Mouse (Mus musculus) megakaryocyte, embryonic 14.5 days (primary cell): ENCODE results near the gene Ttc36. TPM values are rescaled to one million over a fixed set of nuclear protein-coding genes. Genes with fewer than 3 reads are reported as not detected.
A peak's percentile ranks its signal among the peaks of the same experiment; 100 is the strongest.
"Not testable (repeated sequence)": the region's sequence is repeated elsewhere in the genome, so short reads cannot be mapped to it uniquely, and the experiment has no call there.

ENCODE experiments used
- H3K27me3 ChIP-seq: replicated peaks from 2 replicates; pipeline ENCODE3; 2012; ENCODE audit warnings: inconsistent platforms
- H3K36me3 ChIP-seq: replicated peaks from 2 replicates; pipeline ENCODE3; 2012; ENCODE audit warnings: low read length, inconsistent platforms, mixed read lengths
- H3K4me1 ChIP-seq: 2 replicates; pipeline ENCODE4 v1.6.1; 2012; ENCODE audit warnings: inconsistent platforms
- H3K4me3 ChIP-seq: replicated peaks from 2 replicates; pipeline ENCODE3; 2012; ENCODE audit warnings: moderate library complexity, mild to moderate bottlenecking, inconsistent platforms
- H3K9me3 ChIP-seq: 2 replicates; pipeline ENCODE4 v1.6.1; 2012; ENCODE audit warnings: inconsistent platforms
- FLI1 ChIP-seq: IDR thresholded peaks from 2 replicates; pipeline ENCODE4 v1.6.1; 2012; ENCODE audit warnings: low read length, inconsistent platforms, mixed read lengths
- GATA1 ChIP-seq: IDR thresholded peaks from 3 replicates; pipeline ENCODE4 v1.6.1; 2012; ENCODE audit warnings: mixed read lengths, low read length, inconsistent platforms, borderline replicate concordance
- polyA plus RNA-seq: library from polyadenylated mRNA; stranded (reverse); fragments of >175 nt; gene quantifications from 2 replicates; pipeline ENCODE4 v1.2.3, GENCODE M21; 2012; ENCODE audit warnings: low replicate concordance; ENCODE audit not compliant: insufficient read depth

The Ttc36 gene
- polyA plus RNA-seq, 1 experiment: 0.56 TPM

DNA sequence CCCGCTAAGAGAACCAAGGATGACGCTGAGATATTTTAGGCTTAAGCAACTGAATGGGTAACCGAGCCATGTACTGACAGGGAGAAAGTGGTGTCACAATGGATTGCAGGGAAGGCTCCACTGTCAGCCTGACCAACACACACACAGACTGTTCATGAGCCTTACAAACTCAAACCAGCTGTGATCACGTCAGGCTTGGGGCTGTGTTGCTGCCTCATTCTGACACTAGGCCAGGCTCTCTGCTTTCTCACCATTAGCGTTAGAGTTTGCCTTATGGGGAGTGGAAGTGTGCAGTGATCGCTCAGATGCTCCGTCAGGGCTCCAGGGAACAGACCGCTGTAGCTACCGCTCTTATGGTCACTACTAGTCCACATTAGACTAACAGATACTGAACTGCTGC lies 10.0 kb downstream of the Ttc36 start:
- Histone ChIP-seq H3K9me3 (no peaks in the 10 kb centered on the region), H3K4me1 (peaks cover under 1% of the 10 kb centered on the region; the same call in 1 of the 2 replicates), H3K27me3 (peaks cover 28% of the 10 kb centered on the region), H3K36me3 (peaks cover 37% of the 10 kb centered on the region), H3K4me3 (no peak overlapping the region)
- no peak for TF ChIP-seq FLI1
- no peak for TF ChIP-seq GATA1

DNA sequence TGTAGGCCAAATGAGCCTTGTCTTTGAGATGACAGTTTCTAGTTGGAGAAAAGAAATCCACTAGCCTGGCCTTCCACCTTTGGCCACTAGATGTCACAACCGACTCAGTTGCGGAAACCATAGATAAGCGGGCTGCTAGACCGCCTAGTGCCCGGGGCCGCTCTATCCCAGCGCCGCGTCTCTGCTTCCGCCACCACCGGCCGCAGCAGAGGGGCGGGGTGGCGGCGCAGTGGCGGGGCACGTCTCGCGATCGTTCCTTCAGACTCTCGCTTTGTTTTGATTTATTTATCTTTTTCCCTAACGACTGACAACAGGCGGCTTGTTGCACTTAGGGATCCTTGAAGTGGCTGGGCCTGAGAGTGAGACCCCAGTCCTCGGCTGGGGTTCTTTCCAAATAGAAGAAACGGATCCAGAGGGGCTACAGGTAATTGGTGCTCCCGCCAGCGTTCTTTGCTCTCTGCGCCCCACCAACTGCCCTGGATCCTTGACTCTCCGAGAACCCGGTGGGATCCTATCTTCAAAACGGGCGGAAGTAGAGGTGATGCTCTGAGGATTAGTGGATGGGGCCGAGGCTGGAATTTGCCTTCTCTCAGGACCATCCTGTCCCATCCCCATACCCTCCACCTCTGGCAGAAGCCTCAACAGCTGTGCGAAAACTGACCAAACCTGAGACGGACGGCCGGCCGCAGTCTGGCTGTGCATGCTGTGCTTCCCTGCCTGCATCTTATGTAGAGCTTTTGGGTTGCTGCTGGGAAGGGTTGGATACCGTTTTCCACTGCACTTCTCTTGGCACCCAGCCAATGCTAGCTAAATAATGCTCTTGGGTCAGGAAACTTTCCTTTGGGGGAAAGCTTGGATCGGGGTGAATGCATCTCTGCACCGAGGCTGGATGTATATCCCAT lies 29.9 kb downstream of the Ttc36 start:
- no peak for TF ChIP-seq FLI1
- H3K36me3 ChIP-seq: no peaks in the 10 kb centered on the region

DNA sequence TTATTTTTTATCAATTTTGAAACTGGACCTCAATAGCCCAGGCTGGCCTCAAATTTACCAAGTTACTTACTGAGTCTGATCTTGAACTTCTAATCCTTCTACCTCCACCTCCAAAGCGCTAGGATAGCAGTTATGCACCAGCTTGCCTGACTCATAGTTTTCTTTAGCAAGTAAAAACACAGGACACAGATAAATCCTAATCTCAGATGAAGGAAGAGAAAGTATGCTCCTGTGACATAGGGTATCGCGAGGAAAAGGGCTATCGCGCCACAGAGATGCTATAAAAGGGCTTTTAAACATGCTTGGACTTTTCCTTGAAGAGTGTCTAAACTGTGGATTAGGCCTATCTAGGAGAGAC lies 30.5 kb downstream of the Ttc36 start:
- Histone ChIP-seq H3K4me1 (peaks cover 21% of the 10 kb centered on the region), H3K36me3 (no peaks in the 10 kb centered on the region), H3K9me3 (no peaks in the 10 kb centered on the region), H3K4me3 (peak overlapping the region; percentile 93), H3K27me3 (no peaks in the 10 kb centered on the region)
- no peak for TF ChIP-seq GATA1
- no peak for TF ChIP-seq FLI1

More for the DNA sequence above, 29.9 kb downstream of the Ttc36 start:
- Histone ChIP-seq H3K9me3 (no peaks in the 10 kb centered on the region), H3K4me3 (peak overlapping the region; percentile 93), H3K4me1 (peaks cover 21% of the 10 kb centered on the region), H3K27me3 (no peaks in the 10 kb centered on the region)

DNA sequence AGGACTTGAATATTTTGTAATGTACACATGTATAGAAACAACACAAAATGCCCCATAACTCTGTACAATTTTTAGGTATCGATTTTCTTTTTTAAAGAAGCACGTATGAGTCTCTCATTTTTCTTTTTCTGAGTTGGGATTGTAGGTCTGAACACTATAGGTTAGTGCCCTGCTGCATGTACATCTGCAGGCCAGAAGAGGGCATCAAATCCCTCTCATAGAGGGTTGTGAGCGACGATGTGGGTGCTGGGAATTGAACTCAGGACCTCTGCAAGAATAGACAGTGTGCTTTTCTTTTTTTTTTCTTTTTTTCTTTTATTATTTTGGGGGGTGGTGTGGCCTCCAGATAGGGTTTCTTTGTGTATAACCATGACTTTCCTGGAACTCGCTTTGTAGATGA lies 31.5 kb downstream of the Ttc36 start:
- Histone ChIP-seq H3K4me3 (no peak overlapping the region), H3K36me3 (no peaks in the 10 kb centered on the region), H3K9me3 (no peaks in the 10 kb centered on the region), H3K4me1 (peaks cover 21% of the 10 kb centered on the region), H3K27me3 (no peaks in the 10 kb centered on the region)
- no peak for TF ChIP-seq GATA1
- no peak for TF ChIP-seq FLI1

DNA sequence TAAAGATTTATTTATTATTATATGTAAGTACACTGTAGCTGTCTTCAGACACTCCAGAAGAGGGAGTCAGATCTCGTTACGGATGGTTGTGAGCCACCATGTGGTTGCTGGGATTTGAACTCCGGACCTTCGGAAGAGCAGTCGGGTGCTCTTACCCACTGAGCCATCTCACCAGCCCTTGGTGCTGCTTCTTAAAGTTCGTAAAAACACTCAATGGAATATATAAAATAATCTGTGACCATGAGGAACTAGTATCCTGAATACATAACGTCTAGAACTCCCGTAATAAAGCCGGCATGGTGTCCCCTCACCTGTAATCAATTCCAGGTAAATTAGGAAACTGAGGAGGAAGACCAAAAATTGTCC lies 34.9 kb downstream of the Ttc36 start:
- H3K27me3 ChIP-seq, H3K9me3 ChIP-seq, H3K36me3 ChIP-seq: not testable (repeated sequence)
- Histone ChIP-seq H3K4me3 (peak overlapping the region; percentile 86), H3K4me1 (peaks cover 36% of the 10 kb centered on the region)

DNA sequence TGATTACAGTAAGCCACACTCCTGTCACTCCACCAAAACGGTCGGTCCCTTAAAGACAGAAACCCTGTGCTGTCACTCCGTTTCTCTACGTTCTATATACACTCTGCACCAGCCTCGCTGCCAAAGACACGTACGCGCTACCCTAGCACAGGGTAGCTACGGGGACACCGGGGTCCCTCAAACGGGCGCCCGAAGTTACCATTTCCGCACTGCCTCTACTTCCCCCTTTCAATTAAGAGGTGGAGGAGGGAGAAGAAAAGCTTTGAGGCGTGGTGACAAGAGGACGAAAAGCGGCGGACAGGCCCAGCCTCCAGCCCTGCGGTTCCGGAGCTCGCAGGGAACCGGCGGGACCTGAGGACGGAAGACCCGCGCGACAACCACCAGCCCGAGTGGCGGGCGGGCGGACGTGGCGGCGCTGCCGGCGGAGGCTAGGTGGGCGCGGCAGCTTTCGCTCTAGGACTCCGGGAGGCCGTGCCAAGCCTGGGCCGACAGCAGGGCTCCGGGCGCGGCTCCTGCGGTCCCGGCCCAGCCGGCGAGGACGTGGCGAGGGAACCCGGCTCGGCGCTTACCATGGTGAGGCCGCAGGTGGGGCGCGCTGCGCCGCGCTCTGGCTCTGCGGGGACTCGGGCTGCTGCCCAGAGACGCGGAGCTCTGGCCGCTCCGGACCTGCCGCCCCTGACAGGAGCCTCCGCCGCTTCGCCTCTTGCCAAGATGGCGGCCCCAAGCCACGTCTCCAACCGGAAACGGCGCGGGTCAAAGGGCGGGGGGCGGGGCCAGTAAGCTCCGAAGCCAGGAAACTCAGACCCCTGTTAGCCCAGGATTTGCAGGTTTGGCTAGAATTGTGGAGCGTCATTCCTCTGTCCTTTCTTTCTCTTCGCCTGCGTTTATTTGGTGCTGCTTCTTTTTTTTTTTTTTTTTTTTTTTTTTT lies 35.5 kb downstream of the Ttc36 start, which contains the start of the genes Arcn1 and Ift46:
Gene Arcn1, minus strand, starts transcription at position 745 of the 928 bp plus-strand sequence.
Gene Ift46, plus strand, starts transcription at position 808 of the 928 bp plus-strand sequence.
- TF ChIP-seq FLI1: peak; percentile 55; the same call in 1 of the 2 replicates
- TF ChIP-seq GATA1: no peak
- Histone ChIP-seq H3K27me3 (no peaks in the 10 kb centered on the region), H3K4me3 (peak within 1 kb of the TSS; percentile 96), H3K4me1 (peaks cover 39% of the 10 kb centered on the region), H3K36me3 (peaks cover 8% of the 10 kb centered on the region), H3K9me3 (no peaks in the 10 kb centered on the region)

DNA sequence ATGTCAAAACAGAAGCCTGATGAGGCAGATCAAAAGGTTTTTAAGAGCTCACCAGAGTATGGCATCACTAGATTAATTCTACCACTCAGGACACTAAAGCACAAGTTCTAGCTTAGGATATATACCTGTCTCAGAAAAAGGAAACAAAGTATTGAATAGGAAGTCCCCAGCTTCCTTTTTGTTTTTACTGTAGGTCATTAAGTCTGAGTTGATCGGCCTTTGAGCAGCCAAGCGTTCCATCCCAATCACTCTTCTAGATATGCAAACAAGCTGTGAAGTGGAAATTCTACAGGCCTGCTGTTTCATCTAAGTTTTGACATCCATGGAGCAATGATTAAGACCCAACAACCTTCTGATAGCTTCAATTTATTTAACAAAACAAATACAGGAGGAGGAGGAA lies 42.0 kb downstream of the Ttc36 start:
- Histone ChIP-seq H3K27me3 (no peaks in the 10 kb centered on the region), H3K9me3 (no peaks in the 10 kb centered on the region), H3K36me3 (peaks cover 68% of the 10 kb centered on the region), H3K4me3 (no peak overlapping the region), H3K4me1 (peaks cover 40% of the 10 kb centered on the region)
- TF ChIP-seq GATA1 (no peak), FLI1 (no peak)

Other genes starting within 250 kb of the Ttc36 start
- gene Cxcr5, start 241.2 kb downstream of the Ttc36 start, polyA plus RNA-seq: not detected in 2 replicates
- 4.1 and 10.8 TPM in 2 replicates for gene Ddx6, start 198.2 kb downstream of the Ttc36 start, polyA plus RNA-seq
- not detected in 2 replicates for gene Treh, start 129.8 kb downstream of the Ttc36 start, polyA plus RNA-seq
- 10.5 and 16.0 TPM in 2 replicates for gene Phldb1, start 67.9 kb downstream of the Ttc36 start, polyA plus RNA-seq
- 1.8 and 5.9 TPM in 2 replicates for gene Arcn1, start 35.2 kb downstream of the Ttc36 start, polyA plus RNA-seq
- gene Ift46, start 35.2 kb downstream of the Ttc36 start, polyA plus RNA-seq: 3.7 TPM in 1 of 2 replicates, not detected in the other
- not detected in 2 replicates for gene Tmem25, start 3.8 kb downstream of the Ttc36 start, polyA plus RNA-seq
- 3.1 and 5.9 TPM in 2 replicates for gene Kmt2a, start 78.2 kb upstream of the Ttc36 start, polyA plus RNA-seq
- 26.7 and 39.7 TPM in 2 replicates for gene Atp5l, start 117.7 kb upstream of the Ttc36 start, polyA plus RNA-seq
- 0.76 and 2.0 TPM in 2 replicates for gene Ube4a, start 162.5 kb upstream of the Ttc36 start, polyA plus RNA-seq
- gene Cd3g, start 177.4 kb upstream of the Ttc36 start, polyA plus RNA-seq: not detected in 2 replicates
- gene Cd3d, start 178.7 kb upstream of the Ttc36 start, polyA plus RNA-seq: not detected in 2 replicates
- gene Cd3e, start 206.6 kb upstream of the Ttc36 start, polyA plus RNA-seq: not detected in 2 replicates
- not detected in 2 replicates for gene Mpzl2, start 236.7 kb upstream of the Ttc36 start, polyA plus RNA-seq